Mouse (Mus musculus) embryo, embryonic 10 days (tissue): ENCODE results near the gene Spink2.
"Not testable (repeated sequence)": the region's sequence is repeated elsewhere in the genome, so short reads cannot be mapped to it uniquely, and the experiment has no call there.

Experiments used
- DNase-seq: peaks from one replicate; pipeline ENCODE4 v3.0.0-alpha.2; 2015; ENCODE audit warnings: low spot score

Gene Spink2

GRCm38 (mm10) chr5:77193951-77194350 lies 17.3 kb downstream of the Spink2 start:
- peak; percentile 66 for DNase-seq

DNA sequence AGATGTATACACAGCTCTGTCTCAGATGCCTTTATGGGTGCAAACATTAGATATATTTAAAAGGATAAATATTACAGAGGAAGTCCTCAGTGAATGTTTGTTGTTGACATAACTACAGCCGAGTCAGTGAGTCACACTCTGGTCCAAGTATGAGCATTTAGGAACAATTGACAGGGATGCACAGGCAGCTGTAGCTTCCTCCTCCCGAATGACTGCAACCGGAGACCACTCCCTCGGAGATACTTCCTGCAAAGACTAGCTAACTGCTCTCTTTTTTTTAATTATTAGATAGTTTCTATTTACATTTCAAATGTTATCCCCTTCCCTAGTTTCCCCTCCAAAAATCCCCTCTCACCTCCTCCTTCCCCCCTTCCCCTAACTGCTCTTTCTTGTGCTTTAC lies 18.0 kb downstream of the Spink2 start:
- no peak for DNase-seq

DNA sequence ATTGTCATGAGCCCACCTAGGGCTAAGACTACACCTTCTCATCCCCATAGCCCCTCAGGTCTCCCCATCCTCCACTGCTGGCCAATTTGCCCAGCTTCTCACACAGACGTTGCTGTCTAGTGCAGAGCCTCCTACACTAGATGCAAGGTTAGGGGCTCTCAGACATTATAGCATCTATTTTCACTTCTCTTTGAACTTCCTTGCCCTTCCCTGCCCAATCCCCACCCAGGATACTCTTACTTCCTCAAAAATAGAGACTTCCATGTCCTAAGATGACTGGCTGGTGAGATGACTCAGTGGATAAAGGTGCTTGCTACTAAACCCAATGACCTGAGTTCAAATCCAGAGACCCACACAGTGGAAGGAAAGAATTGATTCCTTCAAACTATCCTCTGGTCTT lies 19.6 kb downstream of the Spink2 start:
- no peak for DNase-seq

DNA sequence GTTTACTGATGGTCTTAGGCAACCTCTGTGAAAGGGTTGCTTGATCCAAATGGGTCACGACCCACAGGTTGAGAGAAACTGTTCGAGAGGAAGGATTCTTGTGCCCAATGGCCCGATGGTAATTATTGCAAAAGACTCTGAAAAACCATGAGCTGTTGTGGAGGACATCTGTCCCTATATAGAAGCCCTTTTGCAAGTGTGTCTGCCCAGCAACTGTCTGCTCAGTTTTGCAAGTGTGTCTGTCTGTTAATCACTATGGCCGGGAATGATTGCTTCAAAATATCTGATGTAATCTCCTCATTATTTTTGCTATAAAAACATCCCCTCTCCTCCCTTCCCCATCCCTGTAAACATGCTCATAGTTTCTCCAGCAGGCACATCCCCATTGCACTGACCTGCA lies 20.2 kb downstream of the Spink2 start:
- no peak for DNase-seq

GRCm38 (mm10) chr5:77188738-77189137 lies 22.5 kb downstream of the Spink2 start:
- no peak for DNase-seq

DNA sequence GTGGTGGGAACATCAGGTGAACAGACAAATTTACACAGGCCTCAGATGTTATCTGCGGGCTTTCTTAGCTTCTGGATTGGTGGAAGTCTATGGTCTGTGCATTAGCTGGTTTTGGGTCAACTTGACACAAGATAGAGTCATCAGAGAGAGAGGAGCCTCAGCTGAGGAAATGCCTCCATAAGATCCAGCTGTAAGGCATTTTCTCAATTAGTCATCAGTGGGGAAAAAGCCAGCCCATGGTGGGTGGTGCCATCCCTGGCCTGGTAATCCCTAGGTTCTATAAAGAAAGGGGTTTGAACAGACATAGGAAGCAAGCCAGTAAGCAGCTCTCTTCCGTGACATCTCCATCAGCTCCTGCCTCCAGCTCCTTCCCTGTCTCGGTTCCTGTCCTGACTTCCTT lies 25.9 kb downstream of the Spink2 start:
- DNase-seq = no peak

DNA sequence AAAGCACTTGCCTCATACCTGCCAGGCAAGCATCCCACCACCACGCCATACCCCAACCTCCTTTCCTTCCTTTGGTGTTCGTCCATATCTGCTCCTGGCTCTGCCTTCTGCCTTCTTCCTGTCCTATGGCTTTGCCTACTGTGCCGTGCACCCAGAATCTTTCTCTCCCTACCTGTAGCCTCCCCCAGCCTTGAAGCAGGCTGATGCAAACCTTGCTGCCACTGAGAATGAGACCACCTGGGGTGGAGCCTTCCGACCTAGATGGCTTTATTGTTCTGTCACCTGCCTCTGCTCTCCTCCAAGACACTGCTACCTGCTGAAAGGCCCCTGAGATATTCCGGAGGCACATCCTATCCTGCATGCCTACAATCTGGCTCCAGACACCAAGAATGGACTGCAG lies 27.4 kb downstream of the Spink2 start:
- DNase-seq = not testable (repeated sequence)

DNA sequence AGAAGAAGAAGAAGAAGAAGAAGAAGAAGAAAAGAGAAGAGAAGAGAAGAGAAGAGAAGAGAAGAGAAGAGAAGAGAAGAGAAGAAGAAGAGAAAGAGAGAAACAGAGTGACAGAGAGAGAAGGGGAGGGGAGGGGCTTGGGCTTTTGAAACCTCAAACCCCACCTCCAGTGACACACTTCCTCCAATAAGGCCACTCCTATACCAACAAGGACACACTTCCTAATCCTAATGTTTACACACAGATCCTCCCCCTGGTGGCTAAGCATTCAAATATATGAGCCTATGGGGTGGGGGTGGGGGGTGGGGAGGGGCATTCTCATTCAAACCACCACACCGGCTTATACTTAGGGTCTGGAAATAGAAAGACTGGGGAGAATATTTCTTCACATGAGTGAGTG lies 27.9 kb downstream of the Spink2 start:
- DNase-seq = no peak

DNA sequence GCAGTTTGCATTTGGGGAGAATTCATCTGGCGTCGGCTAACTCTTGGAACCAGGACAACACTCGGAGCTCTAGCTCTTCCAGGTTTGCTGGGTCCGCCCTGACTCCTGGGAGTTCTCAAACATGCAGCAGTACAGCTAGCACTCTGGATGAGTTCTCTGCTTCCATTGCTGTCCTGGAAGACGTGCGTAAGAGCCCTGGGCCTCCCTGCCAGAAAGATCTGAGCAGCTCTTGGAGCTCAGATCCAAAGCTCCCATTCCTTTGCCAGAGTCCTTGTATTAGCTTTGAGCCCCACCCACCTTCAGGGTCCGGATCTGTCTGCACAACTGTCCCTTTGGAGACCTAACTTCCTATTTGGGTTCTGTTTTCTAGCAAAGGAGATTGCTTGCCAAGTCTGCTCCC lies 29.8 kb downstream of the Spink2 start:
- DNase-seq = no peak

- DNase-seq = no peak
Measured at GRCm38 (mm10) chr5:77178976-77179375, 32.3 kb downstream of the Spink2 start.

DNA sequence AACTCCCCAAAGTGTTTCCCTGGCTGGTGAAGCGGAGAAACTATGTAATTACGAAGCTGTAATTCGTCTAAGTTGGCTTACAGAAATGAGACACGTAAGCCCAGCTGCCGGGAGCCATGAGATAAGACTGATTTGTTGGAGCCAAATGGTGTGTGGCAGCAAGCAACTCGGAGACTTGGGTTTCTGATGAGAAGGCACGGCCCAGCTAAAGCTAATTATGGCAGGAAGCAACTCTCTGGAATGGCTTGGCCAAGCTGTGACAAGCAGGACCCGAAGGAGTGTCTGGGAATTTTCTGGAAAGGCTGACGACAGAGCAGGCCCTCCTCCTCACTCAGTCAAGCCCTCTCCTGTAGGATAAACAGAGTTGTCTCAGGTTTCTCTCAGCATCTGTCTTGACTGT lies 33.3 kb downstream of the Spink2 start:
- DNase-seq = peak; percentile 9

GRCm38 (mm10) chr5:77174779-77175178 lies 36.5 kb downstream of the Spink2 start:
- DNase-seq = no peak

- DNase-seq = peak; percentile 59
Measured at GRCm38 (mm10) chr5:77170593-77170992, 40.7 kb downstream of the Spink2 start.

- DNase-seq = no peak
Measured at GRCm38 (mm10) chr5:77167306-77167945, 43.8 kb downstream of the Spink2 start.

- no peak for DNase-seq
Measured at GRCm38 (mm10) chr5:77165703-77166625, 45.3 kb downstream of the Spink2 start.

DNA sequence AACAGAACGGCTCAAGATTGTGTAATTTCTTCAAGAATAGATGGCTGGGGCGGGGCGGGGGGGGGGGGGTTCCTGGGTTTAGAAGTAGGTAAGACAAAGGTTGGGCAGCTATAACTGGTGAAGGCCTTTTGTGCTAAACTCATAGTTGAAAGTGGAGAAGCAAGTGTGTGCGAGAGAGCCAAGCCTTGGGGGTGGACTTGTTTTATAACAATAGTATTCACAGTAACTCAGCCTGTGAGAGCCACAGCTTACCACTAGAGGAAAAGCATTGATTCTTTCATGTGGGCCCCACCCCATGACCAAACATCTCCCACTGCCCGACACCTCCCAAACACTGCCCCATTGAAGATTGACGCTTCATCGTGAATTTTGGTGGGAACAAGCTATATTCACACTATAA lies 47.7 kb downstream of the Spink2 start:
- DNase-seq = no peak

DNA sequence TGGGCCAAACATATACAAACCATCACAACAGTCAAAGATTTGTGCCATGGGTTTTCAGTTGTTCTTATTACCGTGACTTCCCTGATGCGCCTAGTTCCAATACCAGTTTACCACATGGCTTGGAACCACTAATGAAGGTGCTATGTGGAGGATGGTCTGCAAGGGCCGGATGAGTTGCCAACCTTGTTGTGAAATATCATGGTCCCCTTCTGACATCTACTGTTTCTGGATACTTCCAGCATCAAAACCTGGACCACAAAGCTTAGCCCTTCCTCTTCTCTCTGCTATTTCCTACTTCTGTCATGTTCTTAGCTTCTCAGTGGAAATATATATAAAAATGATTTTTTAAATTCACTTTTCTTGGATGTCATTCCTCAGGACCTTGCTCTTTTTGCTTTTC lies 48.7 kb downstream of the Spink2 start:
- no peak for DNase-seq

GRCm38 (mm10) chr5:77157777-77158540 lies 53.3 kb downstream of the Spink2 start:
- DNase-seq = peak; percentile 16

DNA sequence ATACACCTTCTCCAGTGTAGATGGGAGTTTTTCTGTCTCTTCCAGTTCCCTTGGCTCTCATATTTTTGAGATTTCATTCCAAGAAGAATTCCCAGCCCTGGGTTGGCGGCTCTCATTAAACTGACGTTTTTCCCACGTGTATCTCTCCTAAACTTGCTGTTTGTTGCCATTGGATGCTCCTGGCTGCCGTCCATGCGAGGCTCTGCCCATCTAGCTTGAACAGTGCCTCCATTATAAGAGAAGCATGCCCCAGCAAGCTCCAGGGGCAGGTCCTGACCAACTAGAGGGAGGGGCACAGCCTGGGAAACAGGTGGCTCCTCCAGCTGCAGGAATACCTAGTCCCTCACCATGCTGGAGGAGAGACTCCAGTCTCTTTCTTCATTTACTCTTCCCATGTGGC lies 54.3 kb downstream of the Spink2 start:
- no peak for DNase-seq

DNA sequence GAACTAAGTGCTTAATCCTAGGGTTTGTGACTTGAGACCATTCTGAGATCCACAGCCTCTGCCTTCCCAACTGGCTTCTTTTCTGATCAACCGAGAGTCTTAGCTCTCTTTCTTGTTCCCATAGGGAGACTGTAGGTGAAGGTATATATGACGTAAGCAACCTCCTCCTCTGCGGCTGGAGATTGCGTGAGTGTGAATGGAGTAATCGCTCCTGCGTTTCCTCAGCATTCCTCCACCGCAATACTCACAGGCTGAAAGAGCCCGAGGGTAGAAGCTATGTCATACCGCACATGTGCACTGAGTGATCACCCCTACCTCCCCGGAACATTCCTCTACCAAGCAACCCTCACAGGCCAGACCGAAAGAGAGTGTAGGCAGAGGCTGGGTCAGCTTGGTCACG lies 55.7 kb downstream of the Spink2 start:
- no peak for DNase-seq
